Mouse (Mus musculus) thymus, postnatal 4 days (tissue): Measurements from ENCODE around the gene Trip6.

Source experiments
- DNase-seq: peaks from one replicate; pipeline ENCODE4 v3.0.0; 2021

The Trip6 gene

GRCm38 (mm10) chr5:137338256-137338655 is 24.1 kb upstream of the Trip6 start:
- peak; percentile 90 for DNase-seq

- DNase-seq: no peak
These were observed 23.0 kb upstream of the Trip6 start for GRCm38 (mm10) chr5:137337190-137337589.

- no peak for DNase-seq
These were observed 20.9 kb upstream of the Trip6 start for GRCm38 (mm10) chr5:137335066-137335465.

- no peak for DNase-seq
These were observed 20.1 kb upstream of the Trip6 start for GRCm38 (mm10) chr5:137334317-137334716.

- DNase-seq: peak; percentile 98
These were observed 19.4 kb upstream of the Trip6 start, which contains the start of gene Slc12a9 for GRCm38 (mm10) chr5:137333512-137334174. Gene Slc12a9, minus strand, starts transcription at chr5:137333597.

GRCm38 (mm10) chr5:137332857-137333511 is 18.8 kb upstream of the Trip6 start:
- DNase-seq: no peak

GRCm38 (mm10) chr5:137330910-137331309 is 16.7 kb upstream of the Trip6 start:
- no peak for DNase-seq

GRCm38 (mm10) chr5:137320996-137321395 is 6.8 kb upstream of the Trip6 start:
- no peak for DNase-seq

- DNase-seq: no peak
These were observed 4.4 kb upstream of the Trip6 start for GRCm38 (mm10) chr5:137318570-137318969.

- no peak for DNase-seq
These were observed 3.2 kb upstream of the Trip6 start for GRCm38 (mm10) chr5:137317361-137317760.

GRCm38 (mm10) chr5:137315084-137315903 is 1.1 kb upstream of the Trip6 start:
- peak; percentile 75 for DNase-seq

- no peak for DNase-seq
These were observed 575 bp downstream of the Trip6 start for GRCm38 (mm10) chr5:137313466-137314192.

GRCm38 (mm10) chr5:137308356-137308755 is 5.8 kb downstream of the Trip6 start:
- no peak for DNase-seq

GRCm38 (mm10) chr5:137307071-137307912 is 6.9 kb downstream of the Trip6 start, which contains the start of gene Srrt:
Gene Srrt, minus strand, starts transcription at chr5:137307674.
- peak; percentile 91 for DNase-seq

GRCm38 (mm10) chr5:137306439-137307005 is 7.7 kb downstream of the Trip6 start:
- no peak for DNase-seq

- DNase-seq: no peak
These were observed 8.4 kb downstream of the Trip6 start for GRCm38 (mm10) chr5:137305822-137306221.

GRCm38 (mm10) chr5:137304816-137305215 is 9.4 kb downstream of the Trip6 start:
- no peak for DNase-seq

GRCm38 (mm10) chr5:137304165-137304564 is 10.0 kb downstream of the Trip6 start:
- DNase-seq: no peak

- DNase-seq: no peak
These were observed 10.6 kb downstream of the Trip6 start for GRCm38 (mm10) chr5:137303609-137304008.

GRCm38 (mm10) chr5:137301253-137301652 is 13.0 kb downstream of the Trip6 start:
- no peak for DNase-seq

GRCm38 (mm10) chr5:137299240-137299639 is 15.0 kb downstream of the Trip6 start:
- no peak for DNase-seq

- no peak for DNase-seq
These were observed 17.1 kb downstream of the Trip6 start for GRCm38 (mm10) chr5:137297126-137297525.
